Mouse (Mus musculus): ENCODE data around the gene Immp1l. TPM values are rescaled to one million over a fixed set of nuclear protein-coding genes. Genes with fewer than 3 reads are reported as not detected.

Immp1l gene
- polyA plus RNA-seq (2012; ENCODE audit: insufficient read depth, low replicate concordance): 1.8 TPM in 1 of 2 replicates, not detected in the other

- peaks cover 6% of the 10 kb centered on the region for H3K36me3 ChIP-seq (replicated peaks; ENCODE audit: low read length)
- H3K9me3 ChIP-seq: no peaks in the 10 kb centered on the region
- no peak for TF ChIP-seq FLI1 (IDR thresholded peaks at IDR 0.05; ENCODE audit: low read length)
- TF ChIP-seq GATA1 (IDR thresholded peaks at IDR 0.05; ENCODE audit: borderline replicate concordance, low read length): no peak
- no peaks in the 10 kb centered on the region for H3K27me3 ChIP-seq (replicated peaks)
- peaks cover 12% of the 10 kb centered on the region; the same call in 1 of the 2 replicates for H3K4me1 ChIP-seq
- H3K4me3 ChIP-seq (replicated peaks): peak within 1 kb of the TSS; percentile 95
Observed at GRCm38 (mm10) chr2:105903896-105904756, at the start of gene Immp1l, which contains the start of gene Elp4. Gene Immp1l, plus strand, starts transcription at chr2:105904638. Gene Elp4, minus strand, starts transcription at chr2:105904564.

- 0 out of 2 replicates have a peak, but pooled peaks cover 7% of the 10 kb centered on the region for H3K9me3 ChIP-seq
- no peak overlapping the region for H3K4me3 ChIP-seq (replicated peaks)
- no peaks in the 10 kb centered on the region for H3K27me3 ChIP-seq (replicated peaks)
- H3K36me3 ChIP-seq (replicated peaks; ENCODE audit: low read length): peaks cover 3% of the 10 kb centered on the region
- no peaks in the 10 kb centered on the region for H3K4me1 ChIP-seq
- no peak for TF ChIP-seq FLI1 (IDR thresholded peaks at IDR 0.05; ENCODE audit: low read length)
- no peak for TF ChIP-seq GATA1 (IDR thresholded peaks at IDR 0.05; ENCODE audit: borderline replicate concordance, low read length)
Observed at GRCm38 (mm10) chr2:105854740-105855139, 49.7 kb upstream of the Immp1l start.

GRCm38 (mm10) chr2:105873403-105873802 lies 31.0 kb upstream of the Immp1l start:
- H3K4me3 ChIP-seq (replicated peaks): no peak overlapping the region
- H3K36me3 ChIP-seq (replicated peaks; ENCODE audit: low read length): no peaks in the 10 kb centered on the region
- no peaks in the 10 kb centered on the region for H3K27me3 ChIP-seq (replicated peaks)
- no peaks in the 10 kb centered on the region for H3K4me1 ChIP-seq
- H3K9me3 ChIP-seq: no peaks in the 10 kb centered on the region; the same call in 1 of the 2 replicates
- no peak for TF ChIP-seq FLI1 (IDR thresholded peaks at IDR 0.05; ENCODE audit: low read length)
- no peak for TF ChIP-seq GATA1 (IDR thresholded peaks at IDR 0.05; ENCODE audit: borderline replicate concordance, low read length)

- no peak overlapping the region for H3K4me3 ChIP-seq (replicated peaks)
Observed at GRCm38 (mm10) chr2:105890816-105891215, 13.6 kb upstream of the Immp1l start.

GRCm38 (mm10) chr2:105904757-105905146 lies 314 bp downstream of the Immp1l start:
- H3K4me1 ChIP-seq: peaks cover 12% of the 10 kb centered on the region; the same call in 1 of the 2 replicates
- peak overlapping the region; percentile 95 for H3K4me3 ChIP-seq (replicated peaks)
- peaks cover 7% of the 10 kb centered on the region for H3K36me3 ChIP-seq (replicated peaks; ENCODE audit: low read length)
- H3K9me3 ChIP-seq: no peaks in the 10 kb centered on the region
- TF ChIP-seq FLI1 (IDR thresholded peaks at IDR 0.05; ENCODE audit: low read length) (no peak), GATA1 (IDR thresholded peaks at IDR 0.05; ENCODE audit: borderline replicate concordance, low read length) (no peak)
- no peaks in the 10 kb centered on the region for H3K27me3 ChIP-seq (replicated peaks)

More at GRCm38 (mm10) chr2:105890816-105891215, 13.6 kb upstream of the Immp1l start:
- no peaks in the 10 kb centered on the region for H3K27me3 ChIP-seq (replicated peaks)
- H3K36me3 ChIP-seq (replicated peaks; ENCODE audit: low read length): peaks cover 53% of the 10 kb centered on the region
- peaks cover 20% of the 10 kb centered on the region for H3K9me3 ChIP-seq
- no peaks in the 10 kb centered on the region for H3K4me1 ChIP-seq
- TF ChIP-seq GATA1 (IDR thresholded peaks at IDR 0.05; ENCODE audit: borderline replicate concordance, low read length) (no peak), FLI1 (IDR thresholded peaks at IDR 0.05; ENCODE audit: low read length) (no peak)

- no peak overlapping the region for H3K4me3 ChIP-seq (replicated peaks)
- H3K9me3 ChIP-seq: no peaks in the 10 kb centered on the region
- peaks cover 18% of the 10 kb centered on the region for H3K4me1 ChIP-seq
- no peaks in the 10 kb centered on the region for H3K27me3 ChIP-seq (replicated peaks)
- TF ChIP-seq FLI1 (IDR thresholded peaks at IDR 0.05; ENCODE audit: low read length): no peak
- no peak for TF ChIP-seq GATA1 (IDR thresholded peaks at IDR 0.05; ENCODE audit: borderline replicate concordance, low read length)
- H3K36me3 ChIP-seq (replicated peaks; ENCODE audit: low read length): peaks cover 23% of the 10 kb centered on the region
Observed at GRCm38 (mm10) chr2:105908351-105908750, 3.9 kb downstream of the Immp1l start.

GRCm38 (mm10) chr2:105910611-105911010 lies 6.2 kb downstream of the Immp1l start:
- Histone ChIP-seq H3K36me3 (replicated peaks; ENCODE audit: low read length) (peaks cover 31% of the 10 kb centered on the region), H3K27me3 (replicated peaks) (no peaks in the 10 kb centered on the region), H3K9me3 (0 out of 2 replicates have a peak, but pooled peaks cover 3% of the 10 kb centered on the region), H3K4me3 (replicated peaks) (no peak overlapping the region), H3K4me1 (peaks cover 14% of the 10 kb centered on the region)
- TF ChIP-seq FLI1 (IDR thresholded peaks at IDR 0.05; ENCODE audit: low read length): no peak
- no peak for TF ChIP-seq GATA1 (IDR thresholded peaks at IDR 0.05; ENCODE audit: borderline replicate concordance, low read length)

- no peaks in the 10 kb centered on the region for H3K27me3 ChIP-seq (replicated peaks)
- H3K9me3 ChIP-seq: 0 out of 2 replicates have a peak, but pooled peaks cover 3% of the 10 kb centered on the region
- H3K4me1 ChIP-seq: peaks cover 14% of the 10 kb centered on the region
- H3K36me3 ChIP-seq (replicated peaks; ENCODE audit: low read length): peaks cover 31% of the 10 kb centered on the region
- no peak for TF ChIP-seq FLI1 (IDR thresholded peaks at IDR 0.05; ENCODE audit: low read length)
- no peak for TF ChIP-seq GATA1 (IDR thresholded peaks at IDR 0.05; ENCODE audit: borderline replicate concordance, low read length)
- H3K4me3 ChIP-seq (replicated peaks): no peak overlapping the region
Observed at GRCm38 (mm10) chr2:105913655-105914366, 9.4 kb downstream of the Immp1l start.

- Histone ChIP-seq H3K9me3 (0 out of 2 replicates have a peak, but pooled peaks cover 3% of the 10 kb centered on the region), H3K36me3 (replicated peaks; ENCODE audit: low read length) (peaks cover 18% of the 10 kb centered on the region), H3K4me1 (peaks cover 7% of the 10 kb centered on the region; the same call in 1 of the 2 replicates), H3K27me3 (replicated peaks) (no peaks in the 10 kb centered on the region), H3K4me3 (replicated peaks) (no peak overlapping the region)
- TF ChIP-seq GATA1 (IDR thresholded peaks at IDR 0.05; ENCODE audit: borderline replicate concordance, low read length) (no peak), FLI1 (IDR thresholded peaks at IDR 0.05; ENCODE audit: low read length) (no peak)
Observed at GRCm38 (mm10) chr2:105916671-105917070, 12.2 kb downstream of the Immp1l start.

Measured in megakaryocyte, embryonic 14.5 days (primary cell).